Mouse (Mus musculus): ENCODE results near the gene Nt5c2.

The Nt5c2 gene

DNA sequence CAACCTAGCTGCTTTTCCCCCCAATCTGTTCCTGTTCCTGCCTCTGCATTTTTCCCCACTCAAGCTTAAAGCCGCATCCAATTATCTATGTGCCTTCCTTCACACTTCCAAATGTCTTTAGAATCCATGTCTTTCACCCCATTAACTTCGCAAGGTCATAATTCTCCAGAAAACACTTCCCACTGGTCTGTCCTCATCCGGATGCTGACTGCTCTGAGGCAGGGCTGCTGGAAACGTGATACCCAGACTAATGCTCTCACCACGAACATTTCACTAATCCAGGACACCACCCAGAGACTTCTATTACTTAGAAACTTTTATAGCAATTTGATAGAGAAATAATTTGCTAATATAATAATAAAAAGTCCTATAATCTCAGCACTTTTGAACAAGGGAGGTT is 84.9 kb downstream of the Nt5c2 start:
- no peak for DNase-seq (ENCODE audit: low spot score in 2 of 2)

DNA sequence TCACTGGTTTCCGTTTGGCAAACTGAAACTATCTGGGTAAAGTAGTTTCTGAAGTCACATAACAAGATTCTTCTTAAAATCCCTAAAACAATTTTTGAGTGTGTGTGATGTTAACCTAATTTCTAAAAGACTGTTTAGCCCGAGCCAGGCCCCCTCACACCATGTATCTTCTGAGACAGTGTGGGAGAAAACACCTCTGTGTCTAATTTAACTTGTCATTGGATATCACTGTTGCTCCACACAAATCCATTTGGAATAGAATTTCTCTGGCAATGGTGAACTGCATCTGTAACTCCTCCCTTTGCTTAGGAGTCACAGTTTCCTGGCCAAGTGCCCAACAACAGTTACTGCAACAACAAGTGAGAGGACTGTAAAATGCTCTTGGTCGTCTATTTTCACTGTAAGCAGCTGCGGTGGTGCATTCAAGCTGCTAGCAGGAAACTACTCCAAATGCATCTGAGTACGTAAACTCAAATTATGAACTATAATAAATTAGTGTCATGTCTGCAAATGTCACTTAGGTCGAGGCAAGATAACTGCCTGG is 85.8 kb downstream of the Nt5c2 start:
- peak in 1 of 2 experiments; percentile 31 for DNase-seq (ENCODE audit: low spot score in 2 of 2)

DNA sequence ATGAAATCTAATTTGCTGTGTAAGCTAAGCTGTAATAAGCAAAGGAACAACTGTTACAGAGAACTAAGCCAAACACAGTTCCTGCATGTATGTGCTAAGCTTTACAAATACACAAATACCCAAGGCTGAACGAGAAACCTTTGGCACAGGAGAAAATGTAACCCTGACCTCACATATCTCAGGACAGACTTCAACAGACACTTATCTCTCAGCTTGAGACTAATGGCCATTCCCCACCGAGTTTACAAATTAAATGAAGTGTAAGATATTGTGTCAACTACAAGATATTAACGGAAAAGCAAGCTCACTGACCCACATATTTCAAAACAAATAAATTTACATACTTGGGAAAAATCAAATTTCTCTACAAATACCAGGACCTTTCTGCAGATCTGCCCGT is 86.8 kb downstream of the Nt5c2 start:
- DNase-seq (ENCODE audit: low spot score in 2 of 2): no peak

DNA sequence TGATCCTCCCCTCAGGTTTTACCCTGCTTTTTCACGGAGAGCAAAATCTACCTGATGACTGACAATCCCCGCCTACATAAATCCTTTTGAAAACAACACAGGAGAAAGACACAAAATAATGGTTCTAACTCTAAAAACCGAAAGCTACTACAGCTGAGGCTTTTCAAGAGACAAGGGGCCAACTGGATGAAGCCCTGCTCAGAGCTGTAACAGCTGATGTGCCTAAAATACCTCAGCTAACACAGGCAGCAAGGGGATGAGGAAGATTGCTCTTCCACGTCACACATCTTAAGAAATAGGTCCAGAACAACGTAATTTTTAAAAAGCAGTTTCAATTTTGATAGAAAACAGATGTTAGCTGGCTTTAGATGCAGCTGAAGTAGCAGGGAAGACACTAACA is 88.0 kb downstream of the Nt5c2 start:
- DNase-seq (ENCODE audit: low spot score in 2 of 2): no peak

DNA sequence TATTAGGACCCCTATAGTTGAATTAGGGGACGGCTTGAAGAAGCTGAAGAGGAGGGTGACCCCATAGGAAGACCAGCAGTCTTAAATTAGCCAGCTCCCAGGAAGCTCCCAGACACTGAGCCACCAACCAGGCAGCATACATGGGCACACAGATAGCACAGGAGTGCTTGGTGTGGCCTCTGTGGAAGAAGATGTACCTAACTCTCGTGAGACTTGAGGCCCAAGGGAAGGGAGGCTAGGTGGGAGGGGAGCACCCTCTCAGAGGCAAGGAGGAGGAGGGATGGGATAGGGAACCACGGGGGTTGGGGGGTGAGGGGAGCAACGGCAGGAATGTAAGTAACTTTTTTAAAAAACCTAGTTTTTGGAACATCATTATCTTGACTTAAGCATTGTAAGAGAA is 88.6 kb downstream of the Nt5c2 start:
- no peak for DNase-seq (ENCODE audit: low spot score in 2 of 2)

DNA sequence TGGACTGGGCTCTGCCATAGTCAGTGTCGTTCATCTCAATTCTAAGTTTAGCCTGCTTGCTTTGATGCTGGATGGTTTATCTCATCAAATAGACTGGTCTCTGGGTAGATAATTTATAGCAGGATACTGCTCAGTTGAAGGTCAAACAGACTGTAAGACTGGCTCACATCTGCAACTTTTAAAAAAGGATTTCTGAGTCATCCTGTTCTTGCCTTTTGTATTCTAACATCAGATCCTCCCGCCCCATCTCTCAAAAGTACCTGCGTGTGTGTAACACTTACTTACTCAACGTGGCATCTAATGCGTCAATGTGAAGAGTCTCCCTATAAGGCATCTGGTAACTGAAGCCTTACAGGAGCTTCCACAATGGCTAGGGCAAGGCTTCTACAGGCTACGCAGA is 94.4 kb downstream of the Nt5c2 start:
- DNase-seq (ENCODE audit: low spot score in 2 of 2): no peak

DNA sequence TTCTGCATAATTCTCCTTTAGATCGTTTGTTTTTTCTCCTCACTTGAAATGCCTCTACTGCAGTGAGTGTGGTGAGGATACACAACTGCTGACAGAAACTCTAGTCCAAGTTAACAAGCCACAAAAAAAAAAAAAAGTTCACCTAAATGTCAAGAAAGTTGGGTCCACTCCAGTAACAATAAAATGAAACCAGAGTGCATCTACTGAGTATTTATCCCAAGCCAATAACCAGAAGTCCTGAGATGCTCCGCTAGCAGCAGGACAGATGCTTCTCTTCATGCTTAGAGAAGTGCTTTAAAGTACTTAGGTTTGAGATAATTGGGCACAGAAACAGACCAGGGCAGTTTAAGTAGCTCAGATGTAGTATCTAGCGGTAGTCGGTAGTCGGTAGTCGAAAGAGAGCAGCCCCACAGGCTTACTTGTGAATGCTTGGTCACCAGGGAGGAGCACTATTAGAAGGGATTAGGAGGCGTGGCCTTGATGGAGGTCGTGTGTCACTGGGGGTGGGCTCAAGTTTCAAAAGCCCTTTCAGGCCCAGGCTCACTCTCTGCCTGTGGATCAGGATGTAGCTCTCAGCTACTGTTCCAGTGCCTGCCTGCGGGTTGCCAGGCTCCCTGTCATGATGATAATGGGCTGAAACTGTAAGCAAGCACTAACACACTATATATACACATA is 99.4 kb downstream of the Nt5c2 start:
- DNase-seq (ENCODE audit: low spot score in 2 of 2): no peak

DNA sequence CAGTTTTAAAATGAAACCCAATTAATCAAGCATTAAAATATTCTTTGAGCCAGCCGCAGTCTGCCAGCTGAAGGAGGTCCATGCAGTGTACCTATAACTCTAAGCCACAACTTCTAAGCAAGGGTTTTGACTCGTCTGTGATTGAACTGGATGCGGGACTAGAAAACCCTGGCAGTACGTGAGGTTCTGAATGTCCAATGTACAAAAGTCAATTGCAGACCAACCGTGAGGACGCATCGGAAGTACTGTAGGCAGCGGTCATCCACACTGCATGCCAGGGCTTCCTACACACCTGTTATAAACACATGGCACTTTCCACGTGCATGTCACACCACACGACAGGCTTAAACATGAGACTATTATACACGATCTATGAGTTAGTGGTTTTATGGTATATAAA is 101.3 kb downstream of the Nt5c2 start:
- no peak for DNase-seq (ENCODE audit: low spot score in 2 of 2)

DNA sequence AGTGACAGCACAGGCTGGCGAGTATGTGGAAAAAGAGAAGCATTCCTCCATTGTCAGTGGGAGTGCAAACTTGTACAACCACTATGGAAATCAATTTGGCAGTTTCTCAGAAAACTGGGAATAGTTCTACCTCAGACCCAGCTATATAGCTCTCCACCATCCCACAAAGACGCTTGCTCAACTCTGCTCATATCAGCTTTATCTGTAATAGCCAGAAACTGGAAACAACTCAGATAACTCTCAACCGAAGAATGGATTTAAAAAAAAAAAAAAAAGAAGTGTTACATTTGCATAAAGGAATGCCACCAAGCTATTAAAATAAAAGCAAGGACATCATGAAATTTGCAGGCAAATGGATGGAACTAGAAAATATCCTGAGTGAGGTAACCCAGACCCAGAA is 103.5 kb downstream of the Nt5c2 start:
- no peak for DNase-seq (ENCODE audit: low spot score in 2 of 2)

DNA sequence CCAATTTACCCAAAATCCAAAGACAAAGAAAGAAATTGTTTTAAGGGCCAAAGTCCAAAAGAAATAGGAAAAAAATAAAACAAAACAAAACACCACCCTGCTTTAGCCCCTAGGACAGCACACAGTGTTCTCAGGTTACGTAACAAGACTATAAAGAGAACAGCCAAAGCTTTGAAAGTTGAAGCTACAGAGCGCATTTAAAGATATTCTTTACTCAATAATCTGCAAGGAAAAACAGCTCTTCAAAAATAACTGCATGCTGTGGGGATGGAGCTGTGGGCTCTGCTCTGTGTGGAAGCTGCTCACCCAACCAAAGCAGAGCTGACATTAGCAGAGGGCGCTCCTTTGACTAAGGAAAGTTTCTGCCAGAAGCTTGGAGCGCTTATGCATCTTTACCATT is 106.0 kb downstream of the Nt5c2 start:
- DNase-seq (ENCODE audit: low spot score in 2 of 2): peak; percentile 52 to 61

DNA sequence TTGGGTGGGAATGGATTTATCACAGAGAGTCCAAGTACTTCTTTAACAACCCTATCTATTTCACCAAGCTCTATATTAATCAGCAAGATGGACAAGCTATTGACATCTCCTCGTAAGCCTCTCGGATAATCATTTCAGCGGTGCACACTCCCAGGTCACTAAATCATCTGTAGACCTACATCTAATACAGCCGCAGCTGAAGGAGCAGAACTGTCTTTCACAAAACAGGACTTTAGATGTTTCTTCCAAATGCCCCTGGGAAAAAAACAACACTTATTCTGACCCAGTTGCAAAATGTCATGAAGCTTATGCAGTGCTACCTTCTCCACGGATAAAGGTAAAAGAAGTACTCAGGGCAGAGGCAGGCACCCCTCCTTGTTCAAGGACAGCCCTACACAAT is 106.7 kb downstream of the Nt5c2 start:
- DNase-seq (ENCODE audit: low spot score in 2 of 2): no peak

DNA sequence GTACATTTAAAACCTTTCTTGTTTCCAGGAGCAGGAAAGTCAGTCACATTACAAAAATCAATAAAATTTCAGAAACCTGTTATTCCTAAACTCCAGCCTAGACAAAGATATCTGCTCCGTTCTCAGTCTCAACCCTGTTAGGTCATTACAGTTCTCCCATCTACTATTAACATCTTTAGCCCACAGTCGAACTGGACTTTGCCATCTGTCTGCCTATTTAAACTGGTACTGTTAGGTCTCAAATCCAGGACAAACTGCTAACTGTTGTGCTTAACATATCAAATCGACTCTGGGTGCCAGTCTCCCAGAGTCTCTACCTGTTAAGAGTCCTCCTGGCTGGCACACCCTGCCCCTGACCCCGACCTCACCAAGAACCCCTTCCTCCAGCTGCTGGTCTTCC is 109.0 kb downstream of the Nt5c2 start:
- no peak for DNase-seq (ENCODE audit: low spot score in 2 of 2)

DNA sequence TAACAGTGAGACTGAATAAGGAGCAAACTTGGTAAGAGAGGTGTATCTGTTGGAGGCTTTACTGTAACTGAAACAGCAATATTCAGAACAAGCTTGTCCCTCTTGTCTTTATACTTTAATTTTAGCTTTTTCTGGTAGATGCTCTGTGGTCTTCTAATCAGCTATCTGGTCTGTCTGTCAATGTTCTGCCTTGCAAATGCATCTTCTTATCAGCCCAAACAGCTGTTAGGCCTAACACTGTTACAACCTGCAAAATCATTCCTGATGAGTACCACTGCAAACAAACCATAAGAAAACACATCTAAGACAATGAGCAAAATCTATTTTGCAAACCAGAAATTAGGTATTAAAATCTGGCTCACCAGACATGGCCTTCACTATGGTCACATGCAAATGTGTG is 109.6 kb downstream of the Nt5c2 start:
- DNase-seq (ENCODE audit: low spot score in 2 of 2): no peak

DNA sequence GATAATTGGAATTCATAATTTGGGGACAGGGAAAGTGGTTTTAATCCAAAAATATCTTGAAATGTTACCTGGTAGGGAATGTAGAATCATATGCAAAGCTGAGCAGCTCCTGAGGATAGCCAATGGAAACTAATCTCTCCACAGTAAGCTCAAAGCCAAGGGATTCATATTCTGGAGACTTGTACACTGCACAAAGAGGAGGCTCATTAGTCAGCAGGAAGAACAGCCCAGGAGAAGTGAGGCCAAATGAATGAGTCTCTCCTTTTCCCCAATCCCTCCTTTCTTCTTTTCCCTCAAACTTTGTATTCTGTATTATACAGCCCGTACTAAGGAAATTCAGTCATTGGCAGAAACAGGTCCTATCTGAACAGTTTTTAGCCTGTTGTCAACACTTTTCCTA is 110.0 kb downstream of the Nt5c2 start:
- DNase-seq (ENCODE audit: low spot score in 2 of 2): no peak

DNA sequence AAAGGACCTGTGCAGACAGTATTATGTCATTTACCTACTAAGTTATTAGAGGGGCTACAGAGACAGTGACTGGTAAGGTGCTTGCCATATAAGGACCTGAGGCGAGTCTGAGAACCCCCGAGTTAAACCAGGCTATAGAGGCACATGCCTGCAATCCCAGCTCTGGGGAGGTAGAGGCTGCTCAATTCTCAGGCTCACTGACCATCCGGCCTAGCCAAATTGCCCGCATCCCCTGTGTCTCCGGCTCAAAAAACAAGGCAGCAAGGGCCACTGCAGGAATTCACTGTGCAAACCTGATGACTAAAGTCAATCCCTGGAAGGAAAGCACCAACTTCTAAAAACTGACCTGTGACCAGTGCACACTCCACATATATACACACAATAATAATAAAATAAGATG is 111.6 kb downstream of the Nt5c2 start:
- no peak for DNase-seq (ENCODE audit: low spot score in 2 of 2)

DNA sequence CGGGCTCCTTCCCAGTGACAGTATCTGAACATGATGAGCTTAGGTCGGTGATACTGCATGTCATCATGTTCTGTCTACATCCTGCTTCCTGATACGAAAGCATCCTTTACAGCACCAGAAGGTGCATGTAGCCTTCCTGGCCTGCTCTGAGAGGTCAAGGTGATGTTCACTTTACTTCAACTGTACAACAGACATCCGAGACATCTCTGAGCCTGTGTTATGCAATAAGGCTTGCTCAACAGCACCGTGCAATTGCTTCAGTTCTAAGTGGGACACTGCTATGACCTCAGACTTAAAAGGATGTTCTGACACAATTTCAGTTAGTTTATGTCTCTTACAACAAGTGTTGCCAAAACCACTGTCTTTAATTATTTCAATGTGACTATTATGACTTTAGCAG is 113.6 kb downstream of the Nt5c2 start:
- no peak for DNase-seq (ENCODE audit: low spot score in 2 of 2)

DNA sequence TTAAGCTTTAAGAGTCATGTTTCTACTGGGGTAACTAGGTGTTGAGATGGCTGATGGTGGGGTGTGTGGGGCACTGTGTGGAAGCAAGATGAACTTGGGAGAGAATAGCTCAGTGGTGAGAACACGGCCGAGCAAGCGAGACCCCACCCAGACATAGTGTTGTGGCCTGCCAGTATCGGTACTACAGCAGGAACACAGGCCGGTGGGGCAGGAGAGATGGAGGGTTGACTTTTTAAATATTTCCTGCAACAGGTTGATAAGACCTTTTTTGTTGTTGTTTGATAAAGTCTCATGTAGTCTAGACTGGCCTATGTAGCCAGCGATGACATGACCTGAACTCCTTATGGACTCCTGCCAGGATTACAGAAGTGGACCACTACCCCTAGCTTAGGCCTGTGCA is 114.2 kb downstream of the Nt5c2 start:
- DNase-seq (ENCODE audit: low spot score in 2 of 2): no peak

DNA sequence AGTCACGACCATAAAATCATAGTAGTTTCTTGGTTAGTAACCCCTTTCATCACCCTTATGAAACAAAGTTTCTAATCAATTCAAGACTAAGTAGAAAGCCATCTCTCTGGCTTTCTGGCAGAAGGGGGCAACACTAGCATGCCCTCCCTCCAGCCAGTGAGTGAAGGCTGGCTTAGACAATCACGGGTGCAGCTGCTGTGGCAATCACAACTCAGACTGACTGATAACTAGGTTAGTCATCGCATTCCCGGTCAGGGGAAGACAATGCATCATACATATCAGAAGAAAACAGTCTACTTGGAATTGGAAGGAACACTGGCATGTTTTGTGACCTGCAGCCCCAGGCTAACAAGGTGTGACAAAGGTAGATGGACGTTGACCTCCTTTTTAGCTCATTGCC is 115.1 kb downstream of the Nt5c2 start:
- no peak for DNase-seq (ENCODE audit: low spot score in 2 of 2)

DNA sequence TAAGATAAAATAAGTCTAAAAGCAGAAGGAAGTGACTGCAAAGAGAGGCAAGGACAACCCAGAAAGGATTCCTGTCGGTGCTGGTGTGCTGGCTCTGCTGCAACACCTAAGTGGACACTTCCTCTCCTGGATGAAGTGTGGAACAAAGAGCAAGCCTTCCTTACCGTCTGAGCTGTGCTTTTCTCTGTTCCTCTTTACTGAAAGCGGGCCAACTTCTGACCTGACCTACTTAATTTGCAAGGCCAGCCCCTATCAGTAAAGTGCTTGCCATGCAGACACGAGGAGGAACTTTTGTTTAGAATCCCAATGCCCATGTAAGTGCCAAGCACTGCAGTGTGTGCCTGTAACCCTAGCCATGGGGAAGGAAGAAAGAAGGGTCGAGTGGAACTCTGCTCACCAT is 115.6 kb downstream of the Nt5c2 start:
- DNase-seq (ENCODE audit: low spot score in 2 of 2): no peak

DNA sequence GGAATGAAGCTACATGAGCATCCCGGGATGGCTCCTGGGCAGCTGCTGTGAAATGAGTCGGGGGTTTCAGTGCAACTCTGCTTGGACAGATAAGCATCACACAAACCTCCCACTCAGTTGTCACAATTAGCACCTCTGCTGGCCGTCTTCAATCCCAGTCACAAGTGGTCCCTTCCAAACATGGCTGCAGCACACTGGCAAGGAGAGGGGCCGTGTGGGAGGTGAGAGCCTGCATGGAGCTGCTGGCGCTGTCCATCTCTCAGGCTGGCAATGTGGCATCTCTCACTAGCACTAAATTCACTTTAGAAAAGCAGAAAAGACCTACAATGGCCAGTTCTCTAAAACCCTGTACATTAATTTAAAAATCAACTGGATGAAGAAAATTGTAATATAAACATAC is 116.7 kb downstream of the Nt5c2 start:
- DNase-seq (ENCODE audit: low spot score in 2 of 2): no peak

DNA sequence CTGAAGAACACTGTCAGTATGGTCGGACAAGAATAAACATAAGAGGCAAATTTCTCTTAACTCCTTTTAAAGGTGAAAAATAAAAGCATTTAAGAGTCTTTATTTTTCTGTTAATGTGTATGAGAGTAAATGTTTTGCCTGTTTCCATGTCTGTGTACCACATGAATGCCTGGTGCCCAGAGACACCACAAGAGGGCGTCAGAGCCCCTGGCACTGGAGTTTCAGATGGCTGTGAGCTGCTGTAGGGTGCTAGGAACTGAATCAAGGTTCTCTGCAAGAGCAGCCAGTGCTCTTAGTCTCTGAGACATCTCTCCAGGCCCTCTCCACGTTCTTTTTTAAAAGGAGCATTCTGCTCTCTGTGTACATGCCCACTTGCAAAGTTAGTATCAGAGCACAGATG is 117.8 kb downstream of the Nt5c2 start:
- no peak for DNase-seq (ENCODE audit: low spot score in 2 of 2)

DNA sequence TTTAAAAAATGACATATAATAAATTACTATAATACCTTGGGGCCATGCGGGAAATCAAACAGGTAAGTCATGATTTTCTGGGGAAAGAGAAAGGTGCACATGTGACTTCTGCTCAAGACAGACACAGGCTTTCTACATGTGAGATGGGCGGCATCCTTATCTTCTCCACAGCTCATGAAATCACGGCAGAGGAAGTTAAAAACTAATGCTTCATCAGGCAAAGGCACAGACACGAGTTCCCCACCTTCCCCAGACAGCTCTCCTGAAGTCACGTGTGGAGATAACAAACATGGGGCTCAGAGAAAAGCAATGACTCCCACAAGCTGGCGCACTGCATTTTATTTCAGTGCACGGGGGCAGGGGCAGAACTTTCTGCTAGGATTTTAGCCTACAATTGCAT is 121.5 kb downstream of the Nt5c2 start:
- no peak for DNase-seq (ENCODE audit: low spot score in 2 of 2)

DNA sequence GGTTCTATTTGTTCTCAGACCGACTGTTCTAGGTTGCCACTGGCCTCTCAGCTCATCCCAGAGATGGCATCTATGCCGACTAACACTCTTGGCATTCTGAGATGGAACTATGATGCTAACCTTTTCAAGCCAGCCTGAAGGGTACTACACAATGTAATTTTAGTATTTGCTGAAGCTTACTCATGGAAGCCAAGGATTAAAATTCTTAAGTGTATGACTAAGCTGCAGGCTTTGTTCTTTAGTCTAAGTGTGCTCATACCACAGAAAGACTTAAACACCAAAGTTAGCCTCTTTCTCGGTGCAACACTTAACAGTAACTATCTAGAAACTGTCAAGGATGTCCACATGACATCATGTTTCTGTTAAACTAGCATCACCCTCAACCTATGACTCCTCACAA is 122.1 kb downstream of the Nt5c2 start:
- DNase-seq (ENCODE audit: low spot score in 2 of 2): no peak

DNA sequence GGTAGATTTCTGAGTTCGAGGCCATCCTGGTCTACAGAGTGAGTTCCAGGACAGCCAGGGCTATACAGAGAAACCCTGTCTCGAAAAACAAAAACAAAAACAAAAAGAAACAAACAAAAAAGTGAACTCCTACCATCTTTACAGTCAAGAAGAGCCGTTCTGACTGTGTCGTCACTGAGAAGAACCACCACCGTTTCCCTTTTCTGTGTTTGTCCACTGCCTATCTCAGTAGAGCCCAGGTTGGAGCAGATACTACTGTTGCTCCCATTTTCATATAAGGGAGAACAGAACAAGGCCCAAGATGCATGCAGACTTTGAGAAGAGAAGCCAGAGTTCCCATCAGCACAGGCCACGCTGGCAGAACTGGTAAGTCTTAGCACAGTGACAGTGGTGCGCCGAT is 124.3 kb downstream of the Nt5c2 start:
- DNase-seq (ENCODE audit: low spot score in 2 of 2): no peak

Data from frontal cortex, postnatal 36 days (tissue).